Mouse (Mus musculus) cerebellum, adult 18-20 months (tissue): Measurements from ENCODE around the gene Ms4a15.

ENCODE experiments used
- DNase-seq, 2 experiments: peaks; one replicate each; pipeline ENCODE4 v3.0.0; 2021

The Ms4a15 gene

GRCm38 (mm10) chr19:10959085-10959977 lies 33.7 kb downstream of the Ms4a15 start:
- DNase-seq, result peak; percentile 67 to 71

GRCm38 (mm10) chr19:10952021-10952939 lies 40.8 kb downstream of the Ms4a15 start:
- no peak for DNase-seq

- no peak for DNase-seq
These were observed 43.5 kb downstream of the Ms4a15 start for GRCm38 (mm10) chr19:10949558-10949957.

GRCm38 (mm10) chr19:10949112-10949511 lies 43.9 kb downstream of the Ms4a15 start, which contains the start of gene Ccdc86:
TSS of gene Ccdc86 (minus strand) at chr19:10949266.
- peak; percentile 96 to 99 for DNase-seq

GRCm38 (mm10) chr19:10948416-10948815 lies 44.6 kb downstream of the Ms4a15 start:
- DNase-seq, result peak; percentile 16 to 27

- no peak for DNase-seq
These were observed 45.8 kb downstream of the Ms4a15 start for GRCm38 (mm10) chr19:10947219-10947618.

GRCm38 (mm10) chr19:10946506-10946905 lies 46.5 kb downstream of the Ms4a15 start:
- DNase-seq, result no peak

- DNase-seq, result no peak
These were observed 49.1 kb downstream of the Ms4a15 start for GRCm38 (mm10) chr19:10943955-10944354.

- DNase-seq, result peak in 1 of 2 experiments; percentile 16
These were observed 52.1 kb downstream of the Ms4a15 start for GRCm38 (mm10) chr19:10940801-10941457.

- DNase-seq, result peak; percentile 86 to 90
These were observed 52.8 kb downstream of the Ms4a15 start for GRCm38 (mm10) chr19:10940097-10940800.

- DNase-seq, result no peak
These were observed 54.3 kb downstream of the Ms4a15 start for GRCm38 (mm10) chr19:10938771-10939170.

GRCm38 (mm10) chr19:10937110-10937563 lies 55.9 kb downstream of the Ms4a15 start, which contains the start of gene Ptgdr2:
TSS of gene Ptgdr2 (plus strand) at chr19:10937160.
- no peak for DNase-seq

GRCm38 (mm10) chr19:10936077-10936476 lies 57.0 kb downstream of the Ms4a15 start:
- no peak for DNase-seq

DNA sequence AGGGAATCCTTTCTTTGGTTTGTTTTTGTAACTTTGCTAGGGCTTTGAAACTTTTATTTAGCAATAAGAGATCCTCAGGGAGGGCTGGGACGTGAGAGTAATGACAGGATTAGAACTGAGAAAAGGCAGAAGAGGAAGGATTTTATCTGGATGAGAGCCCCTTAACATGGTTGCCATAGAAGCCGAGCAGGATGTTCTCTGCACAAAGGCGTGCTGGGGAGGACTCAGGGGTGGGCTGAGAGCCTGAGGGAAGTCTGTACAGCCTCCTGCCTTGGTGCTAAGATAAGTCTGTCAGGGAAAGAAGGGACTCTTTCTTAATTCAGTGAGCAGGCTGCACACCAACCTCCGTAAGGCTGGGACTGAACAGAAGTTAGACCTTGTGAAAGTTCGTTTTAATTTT lies 58.0 kb downstream of the Ms4a15 start:
- no peak for DNase-seq

DNA sequence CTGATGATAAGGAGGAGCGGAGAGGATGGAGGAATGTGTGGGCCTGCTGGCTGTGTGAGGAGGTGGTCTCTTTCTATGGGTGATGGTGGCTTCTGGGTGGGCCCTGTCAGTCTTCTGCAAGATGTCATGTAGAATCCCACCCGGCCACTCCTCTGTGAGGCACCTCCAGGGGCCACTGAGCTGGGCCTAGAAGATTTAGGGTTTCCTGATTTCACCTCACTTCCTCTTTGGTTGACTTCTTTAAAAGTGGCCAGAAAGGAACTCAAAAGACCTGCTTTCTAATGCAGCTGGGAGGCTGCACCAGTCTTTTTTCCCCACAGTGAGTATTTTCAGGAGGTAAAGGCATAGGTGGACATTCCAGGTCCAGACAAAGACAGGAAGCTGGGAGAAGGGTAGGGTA lies 62.4 kb downstream of the Ms4a15 start:
- no peak for DNase-seq
